Mouse (Mus musculus): ENCODE data around the gene Myom1. TPM values are rescaled to one million over a fixed set of nuclear protein-coding genes. Genes with fewer than 3 reads are reported as not detected.
A peak's percentile ranks its signal among the peaks of the same experiment; 100 is the strongest.

Myom1 gene
- polyA plus RNA-seq, 1 experiment from 2014 or later = 1.3 TPM

DNA sequence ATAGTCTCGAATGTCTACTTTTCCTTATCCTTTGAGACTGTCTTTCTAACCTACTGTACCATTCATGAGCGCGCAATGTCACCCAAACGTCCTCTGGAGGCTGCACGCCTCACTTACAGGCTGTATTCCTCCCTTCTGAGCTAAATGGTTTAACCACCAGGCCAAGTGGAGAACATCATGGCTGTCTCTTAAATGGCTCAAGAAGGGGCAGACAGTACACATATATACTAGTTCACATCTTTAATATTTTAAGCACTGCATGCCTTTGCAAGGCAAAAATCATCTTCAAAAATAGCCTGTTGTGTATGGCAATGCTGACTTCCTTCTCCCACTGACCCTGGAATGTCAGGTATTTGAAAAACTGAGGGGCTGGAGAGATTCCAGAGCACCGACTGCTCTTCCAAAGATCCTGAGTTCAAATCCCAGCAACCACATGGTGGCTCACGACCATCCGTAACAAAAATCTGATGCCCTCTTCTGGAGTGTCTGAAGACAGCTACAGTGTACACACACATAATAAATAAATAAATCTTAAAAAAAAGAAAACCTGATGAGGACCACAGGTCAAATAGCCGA, 3.9 kb upstream of the Myom1 start:
- ATAC-seq (ENCODE audit: low FRiP score, low TSS enrichment) = no peak
- WGBS = 91% methylated on average over 9 of the region's 9 CpGs
- Histone ChIP-seq H3K36me3 (ENCODE audit: control insufficient read depth, insufficient read depth, low read length) (peaks cover 18% of the 10 kb centered on the region), H3K27ac (replicated peaks; ENCODE audit: low read depth, low read length) (no peak overlapping the region), H3K4me2 (ENCODE audit: low read length) (no peak overlapping the region), H3K4me1 (ENCODE audit: control insufficient read depth, insufficient read depth, low read length) (peaks cover 6% of the 10 kb centered on the region; the same call in 1 of the 2 replicates), H3K9me3 (ENCODE audit: control insufficient read depth, low read length) (no peaks in the 10 kb centered on the region), H3K4me3 (replicated peaks; ENCODE audit: low read depth, low read length) (no peak overlapping the region), H3K27me3 (ENCODE audit: control insufficient read depth, insufficient read depth, low read length) (no peaks in the 10 kb centered on the region), H3K9ac (replicated peaks; ENCODE audit: low read length) (no peak overlapping the region)
- DNase-seq = no peak

DNA sequence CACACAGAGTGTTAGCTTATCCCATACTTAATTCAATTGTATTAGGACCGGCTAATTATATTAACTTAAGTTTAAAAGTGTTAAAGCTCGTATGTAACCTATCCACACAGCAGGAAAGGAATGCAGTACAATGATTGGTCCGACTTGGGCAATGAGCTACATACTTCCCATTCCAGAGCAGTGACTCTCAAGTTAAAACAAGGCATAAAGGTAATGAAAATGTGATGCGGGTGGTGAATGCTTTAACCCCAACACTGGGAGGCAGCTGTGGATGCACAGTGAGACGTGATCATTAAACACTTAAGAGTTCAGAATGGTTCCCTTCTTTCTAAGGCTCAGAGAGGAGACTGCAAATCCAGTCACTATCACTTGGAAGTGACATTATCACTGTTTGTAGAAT, 3.2 kb upstream of the Myom1 start:
- no peak overlapping the region for H3K4me3 ChIP-seq (replicated peaks; ENCODE audit: low read depth, low read length)
- peaks cover 14% of the 10 kb centered on the region for H3K36me3 ChIP-seq (ENCODE audit: control insufficient read depth, insufficient read depth, low read length)
- ATAC-seq (ENCODE audit: low FRiP score, low TSS enrichment) (no peak), DNase-seq (no peak)
- no peak overlapping the region for H3K9ac ChIP-seq (replicated peaks; ENCODE audit: low read length)
- 78% methylated on average over 5 of the region's 5 CpGs for WGBS
- peaks cover 6% of the 10 kb centered on the region; the same call in 1 of the 2 replicates for H3K4me1 ChIP-seq (ENCODE audit: control insufficient read depth, insufficient read depth, low read length)
- H3K27ac ChIP-seq (replicated peaks; ENCODE audit: low read depth, low read length) = no peak overlapping the region
- no peaks in the 10 kb centered on the region for H3K27me3 ChIP-seq (ENCODE audit: control insufficient read depth, insufficient read depth, low read length)
- no peak overlapping the region for H3K4me2 ChIP-seq (ENCODE audit: low read length)
- H3K9me3 ChIP-seq (ENCODE audit: control insufficient read depth, low read length) = no peaks in the 10 kb centered on the region

DNA sequence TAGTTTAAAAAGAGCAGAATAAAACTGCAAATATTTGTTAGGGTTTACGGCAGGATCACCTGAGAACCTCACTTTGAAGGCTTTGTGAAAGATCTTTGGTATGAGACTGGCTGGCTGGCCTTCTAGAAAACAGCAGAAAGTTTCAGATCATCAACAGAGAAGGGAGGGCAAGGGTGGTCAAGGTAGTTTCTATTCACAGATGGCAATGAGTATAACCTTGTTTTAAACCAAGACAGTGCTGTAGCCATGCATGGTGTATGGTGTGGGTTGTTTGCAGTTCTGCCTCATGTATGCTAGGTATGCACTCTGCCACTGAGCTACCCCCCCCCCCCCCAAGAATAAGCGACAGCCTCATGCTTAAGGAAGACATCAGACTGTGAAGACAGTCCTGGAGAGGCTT, 2.2 kb upstream of the Myom1 start:
- Histone ChIP-seq H3K4me2 (ENCODE audit: low read length) (peak overlapping the region; percentile 80; the same call in 1 of the 2 replicates), H3K4me3 (replicated peaks; ENCODE audit: low read depth, low read length) (no peak overlapping the region)
- 69% methylated on average over 2 of the region's 2 CpGs for WGBS

GRCm38 (mm10) chr17:71001067-71001466, 1.4 kb upstream of the Myom1 start:
- ATAC-seq (ENCODE audit: low FRiP score, low TSS enrichment) (no peak), DNase-seq (no peak)
- Histone ChIP-seq H3K4me2 (ENCODE audit: low read length) (peak overlapping the region; percentile 80), H3K4me1 (ENCODE audit: control insufficient read depth, insufficient read depth, low read length) (peaks cover 6% of the 10 kb centered on the region; the same call in 1 of the 2 replicates), H3K9me3 (ENCODE audit: control insufficient read depth, low read length) (no peaks in the 10 kb centered on the region), H3K36me3 (ENCODE audit: control insufficient read depth, insufficient read depth, low read length) (peaks cover 3% of the 10 kb centered on the region; the same call in 1 of the 2 replicates), H3K9ac (replicated peaks; ENCODE audit: low read length) (peak overlapping the region; percentile 76; the same call in 1 of the 2 replicates), H3K27ac (replicated peaks; ENCODE audit: low read depth, low read length) (no peak overlapping the region), H3K4me3 (replicated peaks; ENCODE audit: low read depth, low read length) (peak overlapping the region; percentile 85), H3K27me3 (ENCODE audit: control insufficient read depth, insufficient read depth, low read length) (no peaks in the 10 kb centered on the region)
- WGBS = 19% methylated on average over 6 of the region's 6 CpGs

More for the DNA sequence above, 2.2 kb upstream of the Myom1 start:
- Histone ChIP-seq H3K9ac (replicated peaks; ENCODE audit: low read length) (no peak overlapping the region), H3K9me3 (ENCODE audit: control insufficient read depth, low read length) (no peaks in the 10 kb centered on the region), H3K27ac (replicated peaks; ENCODE audit: low read depth, low read length) (no peak overlapping the region), H3K4me1 (ENCODE audit: control insufficient read depth, insufficient read depth, low read length) (peaks cover 6% of the 10 kb centered on the region; the same call in 1 of the 2 replicates), H3K36me3 (ENCODE audit: control insufficient read depth, insufficient read depth, low read length) (peaks cover 9% of the 10 kb centered on the region), H3K27me3 (ENCODE audit: control insufficient read depth, insufficient read depth, low read length) (no peaks in the 10 kb centered on the region)
- no peak for ATAC-seq (ENCODE audit: low FRiP score, low TSS enrichment)
- no peak for DNase-seq

- no peaks in the 10 kb centered on the region for H3K36me3 ChIP-seq (ENCODE audit: control insufficient read depth, insufficient read depth, low read length)
- ATAC-seq (ENCODE audit: low FRiP score, low TSS enrichment) = peak; percentile 65
- H3K9ac ChIP-seq (replicated peaks; ENCODE audit: low read length) = peak overlapping the region; percentile 76
- peak overlapping the region; percentile 96 for H3K27ac ChIP-seq (replicated peaks; ENCODE audit: low read depth, low read length)
- peak overlapping the region; percentile 85 for H3K4me3 ChIP-seq (replicated peaks; ENCODE audit: low read depth, low read length)
- H3K27me3 ChIP-seq (ENCODE audit: control insufficient read depth, insufficient read depth, low read length) = no peaks in the 10 kb centered on the region
- DNase-seq = peak; percentile 67
- H3K4me1 ChIP-seq (ENCODE audit: control insufficient read depth, insufficient read depth, low read length) = peaks cover 6% of the 10 kb centered on the region; the same call in 1 of the 2 replicates
- peak overlapping the region; percentile 80 for H3K4me2 ChIP-seq (ENCODE audit: low read length)
- WGBS = under 1% methylated on average over 43 of the region's 43 CpGs
- no peaks in the 10 kb centered on the region for H3K9me3 ChIP-seq (ENCODE audit: control insufficient read depth, low read length)
These were observed 743 bp upstream of the Myom1 start for GRCm38 (mm10) chr17:71001699-71002080.

DNA sequence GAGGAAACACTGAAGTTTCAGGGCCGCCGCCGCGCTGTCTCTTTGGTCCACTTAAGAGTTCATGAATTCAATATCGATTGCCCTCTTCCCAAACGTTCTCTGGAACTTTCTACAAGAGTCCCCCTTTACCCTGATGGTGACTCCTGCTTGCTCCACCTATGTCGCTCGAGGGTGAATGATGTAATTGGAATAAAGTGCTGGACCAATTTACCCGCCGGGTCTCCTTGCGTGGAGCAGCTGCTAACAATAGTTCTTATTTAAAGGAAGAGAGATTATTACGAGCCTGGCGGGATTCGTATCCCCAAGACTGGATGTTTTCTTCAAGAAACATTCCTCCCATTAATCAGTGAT, 286 bp downstream of the Myom1 start, which contains the start of gene Myl12a:
Myl12a (minus strand) TSS at position 135 of the 351 bp plus-strand sequence.
- WGBS = 13% methylated on average over 14 of the region's 14 CpGs
- no peaks in the 10 kb centered on the region for H3K27me3 ChIP-seq (ENCODE audit: control insufficient read depth, insufficient read depth, low read length)
- H3K4me1 ChIP-seq (ENCODE audit: control insufficient read depth, insufficient read depth, low read length) = peaks cover 6% of the 10 kb centered on the region; the same call in 1 of the 2 replicates
- H3K4me2 ChIP-seq (ENCODE audit: low read length) = peak within 1 kb of the TSS; percentile 80
- peak within 1 kb of the TSS; percentile 96 for H3K27ac ChIP-seq (replicated peaks; ENCODE audit: low read depth, low read length)
- peak within 1 kb of the TSS; percentile 85 for H3K4me3 ChIP-seq (replicated peaks; ENCODE audit: low read depth, low read length)
- H3K9me3 ChIP-seq (ENCODE audit: control insufficient read depth, low read length) = no peaks in the 10 kb centered on the region
- DNase-seq (no peak), ATAC-seq (ENCODE audit: low FRiP score, low TSS enrichment) (no peak; the same call in 1 of the 2 replicates)
- H3K36me3 ChIP-seq (ENCODE audit: control insufficient read depth, insufficient read depth, low read length) = no peaks in the 10 kb centered on the region
- peak within 1 kb of the TSS; percentile 76 for H3K9ac ChIP-seq (replicated peaks; ENCODE audit: low read length)

DNA sequence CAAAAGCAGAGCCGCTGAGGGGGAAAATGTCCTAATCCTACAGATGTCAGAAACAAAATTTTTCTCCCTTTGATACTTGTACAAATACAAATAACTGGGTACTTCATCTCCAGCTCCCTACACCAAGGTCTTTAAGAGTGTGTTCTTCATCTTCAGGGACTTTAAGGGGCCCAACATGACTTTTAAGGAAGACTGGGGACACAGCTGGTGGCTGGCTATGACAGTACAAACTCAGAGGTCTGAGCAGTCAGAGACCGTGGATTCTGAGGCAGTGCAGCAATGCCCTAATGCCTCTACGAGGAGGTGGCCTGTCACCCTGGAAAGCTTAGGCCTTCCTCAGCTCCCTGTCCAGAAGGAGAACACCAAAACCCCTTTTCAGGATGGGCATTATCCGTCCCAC, 679 bp downstream of the Myom1 start:
- H3K27ac ChIP-seq (replicated peaks; ENCODE audit: low read depth, low read length) = no peak overlapping the region; the same call in 1 of the 2 replicates
- peak overlapping the region; percentile 85 for H3K4me3 ChIP-seq (replicated peaks; ENCODE audit: low read depth, low read length)
- peak overlapping the region; percentile 80 for H3K4me2 ChIP-seq (ENCODE audit: low read length)
- 74% methylated on average over 4 of the region's 4 CpGs for WGBS
- no peaks in the 10 kb centered on the region for H3K9me3 ChIP-seq (ENCODE audit: control insufficient read depth, low read length)
- no peaks in the 10 kb centered on the region for H3K27me3 ChIP-seq (ENCODE audit: control insufficient read depth, insufficient read depth, low read length)
- H3K4me1 ChIP-seq (ENCODE audit: control insufficient read depth, insufficient read depth, low read length) = peaks cover 6% of the 10 kb centered on the region; the same call in 1 of the 2 replicates
- H3K36me3 ChIP-seq (ENCODE audit: control insufficient read depth, insufficient read depth, low read length) = no peaks in the 10 kb centered on the region
- ATAC-seq (ENCODE audit: low FRiP score, low TSS enrichment) = no peak
- no peak for DNase-seq
- no peak overlapping the region for H3K9ac ChIP-seq (replicated peaks; ENCODE audit: low read length)

- H3K4me2 ChIP-seq (ENCODE audit: low read length) = no peak overlapping the region
- no peaks in the 10 kb centered on the region for H3K27me3 ChIP-seq (ENCODE audit: control insufficient read depth, insufficient read depth, low read length)
- peaks cover 6% of the 10 kb centered on the region; the same call in 1 of the 2 replicates for H3K4me1 ChIP-seq (ENCODE audit: control insufficient read depth, insufficient read depth, low read length)
- H3K27ac ChIP-seq (replicated peaks; ENCODE audit: low read depth, low read length) = no peak overlapping the region
- DNase-seq (no peak), ATAC-seq (ENCODE audit: low FRiP score, low TSS enrichment) (no peak)
- WGBS = 92% methylated on average over 2 of the region's 2 CpGs
- no peaks in the 10 kb centered on the region for H3K9me3 ChIP-seq (ENCODE audit: control insufficient read depth, low read length)
- H3K4me3 ChIP-seq (replicated peaks; ENCODE audit: low read depth, low read length) = no peak overlapping the region
- no peak overlapping the region for H3K9ac ChIP-seq (replicated peaks; ENCODE audit: low read length)
- H3K36me3 ChIP-seq (ENCODE audit: control insufficient read depth, insufficient read depth, low read length) = no peaks in the 10 kb centered on the region
These were observed 1.3 kb downstream of the Myom1 start for GRCm38 (mm10) chr17:71003721-71004120.
